ENCODE assay signal across 8 mouse cellular contexts in the genomic region with DNA sequence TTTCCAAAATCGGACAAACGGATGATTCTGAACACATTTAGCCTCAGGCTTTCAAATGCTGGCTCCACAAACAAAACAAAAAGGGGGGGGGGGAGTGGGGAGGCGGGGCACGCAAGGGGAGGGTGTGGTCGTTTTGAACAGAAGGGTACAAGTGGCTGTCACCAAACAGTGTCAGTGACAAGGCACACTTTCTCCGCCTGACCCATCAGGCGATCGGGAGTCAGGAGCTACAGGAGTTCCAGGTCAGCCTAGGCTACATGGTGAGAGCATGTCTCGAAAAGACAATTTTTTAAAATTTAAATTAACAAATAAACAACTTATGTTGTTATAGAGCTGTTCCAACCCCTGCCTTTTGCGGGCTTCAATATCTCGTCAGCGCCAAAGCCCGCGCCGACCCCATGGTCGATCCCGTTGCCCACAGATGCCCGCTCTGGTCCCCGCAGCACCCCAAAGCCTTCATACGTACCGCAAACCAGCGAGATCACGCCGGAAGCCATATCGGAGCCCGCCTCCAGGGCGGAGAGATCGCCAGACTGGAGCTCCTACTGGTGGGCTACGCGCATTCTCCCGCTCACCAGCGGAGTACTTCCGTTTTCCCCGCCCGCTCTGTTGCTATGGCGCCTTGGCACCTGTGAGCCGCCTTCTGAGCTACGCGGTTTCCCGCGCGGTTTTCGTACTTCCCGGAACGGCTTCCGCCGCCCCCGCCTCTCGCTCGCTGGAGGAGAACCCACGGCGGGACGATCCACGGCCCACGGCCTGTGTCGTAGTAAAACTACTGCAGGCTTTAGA. TPM values are rescaled to one million over a fixed set of nuclear protein-coding genes. Genes with fewer than 3 reads are reported as not detected.
DNase-seq lines count a peak whose midpoint lies in the region; ATAC-seq lines count a peak whose summit lies in the region.

A gene (minus strand): TSS at position 650 of the 789 bp plus-strand sequence.

- peak within 1 kb of the TSS; percentile 49 for H3K4me3 ChIP-seq in hindbrain, embryonic 12.5 days

- WGBS in hindbrain, embryonic 12.5 days: under 1% methylated on average over 55 of the region's 56 CpGs

- H3K9ac ChIP-seq in hindbrain, embryonic 12.5 days: peak within 1 kb of the TSS; percentile 59

- DNase-seq in NIH3T3 (ENCODE audit: low read depth): peak; percentile 95
- DNase-seq in cerebellum, postnatal 10 days: peak; percentile 95 to 97
- DNase-seq in frontal cortex, postnatal 10 days (ENCODE audit: low spot score in 2 of 2): peak; percentile 94 to 95
- DNase-seq in layer of hippocampus, postnatal 14 days (ENCODE audit: low spot score in 2 of 2): peak; percentile 96 to 97
- peak; percentile 95 for DNase-seq in lung, postnatal 14 days
- peak; percentile 82 for DNase-seq in retina, adult 2 months (ENCODE audit: low read depth, low spot score)
- DNase-seq in thymus, postnatal 36 days: peak; percentile 97 to 99

- H3K4me2 ChIP-seq in hindbrain, embryonic 12.5 days (replicated peaks): peak within 1 kb of the TSS; percentile 72

- peaks cover 2% of the 10 kb centered on the region; the same call in 1 of the 2 replicates for H3K36me3 ChIP-seq in hindbrain, embryonic 12.5 days

- peak; percentile 99 for ATAC-seq in hindbrain, embryonic 12.5 days (ENCODE audit: low FRiP score)

- peaks cover 17% of the 10 kb centered on the region for H3K4me1 ChIP-seq in hindbrain, embryonic 12.5 days

- no peaks in the 10 kb centered on the region for H3K9me3 ChIP-seq in hindbrain, embryonic 12.5 days (replicated peaks)

- H3K27ac ChIP-seq in hindbrain, embryonic 12.5 days: peak within 1 kb of the TSS; percentile 69

- no peaks in the 10 kb centered on the region; the same call in 1 of the 2 replicates for H3K27me3 ChIP-seq in hindbrain, embryonic 12.5 days

RNA-seq across cellular contexts. Expression of the gene that starts here (rescaled TPM):
- polyA plus RNA-seq in hindbrain, embryonic 12.5 days (2016; fragmentation: Nextera tagmentation; extraction: Ambion mirVana): 93.6 and 107 TPM in 2 replicates
- total RNA-seq in layer of hippocampus, postnatal 14 days (2021): 10 to 100 TPM; 16.7 to 17.8 TPM

Comparison
In these comparisons a context has a peak if more than half of its experiments do, and no peak if none do; other contexts are left out.
1. Peak in every context shown above with its lines: DNase-seq, ATAC-seq, H3K4me3 ChIP-seq and H3K27ac ChIP-seq.